Mouse (Mus musculus) midbrain, embryonic 12.5 days (tissue): Measurements from ENCODE around the gene Gm48551. TPM values are rescaled to one million over a fixed set of nuclear protein-coding genes. Genes with fewer than 3 reads are reported as not detected.

Experiments
- ATAC-seq: fragments of 200-750 bp; cut with Nextera tagmentation; 2 replicates; pipeline ENCODE4 v1.8.0; 2017; ENCODE audit warnings: low read depth, moderate TSS enrichment, moderate library complexity; ENCODE audit not compliant: low FRiP score
- H3K27ac ChIP-seq: fragments of 300-500 bp; sonication (generic); replicated peaks from 2 replicates; pipeline ENCODE4 v1.5.1; 2016; ENCODE audit warnings: mild to moderate bottlenecking
- H3K27me3 ChIP-seq: fragments of 300-500 bp; sonication (generic); 2 replicates; pipeline ENCODE4 v1.6.1; 2016; ENCODE audit warnings: mild to moderate bottlenecking
- H3K36me3 ChIP-seq: fragments of 300-500 bp; sonication (generic); 2 replicates; pipeline ENCODE4 v1.6.1; 2016
- H3K4me1 ChIP-seq: fragments of 300-500 bp; sonication (generic); 2 replicates; pipeline ENCODE4 v1.6.1; 2016
- H3K4me2 ChIP-seq: fragments of 300-500 bp; sonication (generic); replicated peaks from 2 replicates; pipeline ENCODE4 v1.6.1; 2016; ENCODE audit warnings: mild to moderate bottlenecking, moderate library complexity
- H3K4me3 ChIP-seq: fragments of 300-500 bp; sonication (generic); 2 replicates; pipeline ENCODE4 v1.5.1; 2016; ENCODE audit warnings: mild to moderate bottlenecking
- H3K9ac ChIP-seq: fragments of 300-500 bp; sonication (generic); replicated peaks from 2 replicates; pipeline ENCODE4 v1.6.1; 2016; ENCODE audit warnings: mild to moderate bottlenecking, moderate library complexity
- H3K9me3 ChIP-seq: fragments of 300-500 bp; sonication (generic); 2 replicates; pipeline ENCODE4 v1.6.1; 2016; ENCODE audit warnings: mild to moderate bottlenecking
- WGBS: fragments of 180-500 bp; shearing (Covaris S2); methylation state at CpG from one replicate; pipeline ENCODE4 v1.1.7; 2016; 5-methylcytosine and 5-hydroxymethylcytosine counted together
- polyA plus RNA-seq: library from polyadenylated mRNA; unstranded; fragments of >200 nt; fragmentation: Nextera tagmentation; extraction: Ambion mirVana; gene quantifications from 2 replicates; pipeline ENCODE4 v1.2.1, GENCODE M21; 2016

The Gm48551 gene
- 4.2 and 5.5 TPM in 2 replicates for polyA plus RNA-seq

DNA sequence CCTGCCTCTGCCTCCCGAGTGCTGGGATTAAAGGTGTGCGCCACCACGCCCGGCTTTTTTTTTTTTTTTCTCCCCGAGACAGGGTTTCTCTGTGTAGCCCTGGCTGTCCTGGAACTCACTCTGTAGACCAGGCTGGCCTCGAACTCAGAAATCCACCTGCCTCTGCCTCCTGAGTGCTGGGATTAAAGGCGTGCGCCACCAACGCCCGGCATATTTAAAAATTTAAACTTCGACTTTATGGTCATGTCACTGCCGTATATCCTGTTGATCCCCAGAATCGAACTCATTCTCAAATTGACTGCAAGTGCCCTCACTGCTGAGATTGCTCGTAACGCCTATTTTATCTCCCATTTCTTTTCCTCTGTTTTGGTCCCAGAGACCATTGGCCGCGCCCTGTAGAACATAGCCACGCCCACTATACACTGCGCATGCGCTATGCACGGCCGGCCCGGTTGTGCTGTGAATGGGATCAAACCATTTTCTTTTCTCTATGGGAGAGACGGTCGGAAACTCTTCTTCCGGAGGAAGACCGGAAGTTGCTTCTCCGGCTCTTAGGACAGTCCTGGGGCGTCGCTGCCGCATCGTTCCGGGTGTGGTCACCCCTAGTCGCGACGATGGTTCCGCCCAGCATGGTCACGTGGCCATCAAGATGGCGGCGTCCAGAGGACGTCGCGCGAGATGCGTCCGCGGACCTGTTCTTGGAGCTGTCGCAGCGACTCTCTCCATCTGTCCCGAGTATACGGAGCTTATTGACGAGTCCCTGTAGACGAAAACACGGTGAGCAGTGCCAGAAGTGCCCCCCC lies at the start of gene Gm48551, which contains the start of gene Dohh:
Gene Gm48551 (plus strand): TSS at position 665 of the 803 bp plus-strand sequence.
Gene Dohh (plus strand): TSS at position 627 of the 803 bp plus-strand sequence.
- H3K4me2 ChIP-seq = peak within 1 kb of the TSS; percentile 87
- peaks cover 20% of the 10 kb centered on the region for H3K4me1 ChIP-seq
- H3K4me3 ChIP-seq = peak within 1 kb of the TSS; percentile 65
- H3K27me3 ChIP-seq = no peaks in the 10 kb centered on the region
- peak; percentile 95 for ATAC-seq
- no peaks in the 10 kb centered on the region for H3K9me3 ChIP-seq
- 10% methylated on average over 54 of the region's 54 CpGs for WGBS
- peaks cover 32% of the 10 kb centered on the region for H3K36me3 ChIP-seq
- peak within 1 kb of the TSS; percentile 83 for H3K9ac ChIP-seq
- H3K27ac ChIP-seq = peak within 1 kb of the TSS; percentile 78

- Histone ChIP-seq H3K4me2 (no peak overlapping the region), H3K9ac (no peak overlapping the region), H3K9me3 (no peaks in the 10 kb centered on the region), H3K36me3 (no peaks in the 10 kb centered on the region), H3K4me1 (peaks cover 7% of the 10 kb centered on the region; the same call in 1 of the 2 replicates), H3K4me3 (no peak overlapping the region), H3K27ac (no peak overlapping the region), H3K27me3 (peaks cover 59% of the 10 kb centered on the region)
- 35% methylated on average over 19 of the region's 19 CpGs for WGBS
- ATAC-seq = no peak
These were observed 48.6 kb upstream of the Gm48551 start for GRCm38 (mm10) chr10:81335393-81336340.

- 91% methylated on average over 4 of the region's 4 CpGs for WGBS
- H3K27ac ChIP-seq = no peak overlapping the region
- peaks cover 7% of the 10 kb centered on the region; the same call in 1 of the 2 replicates for H3K4me1 ChIP-seq
These were observed 47.7 kb upstream of the Gm48551 start for GRCm38 (mm10) chr10:81336558-81336957.

DNA sequence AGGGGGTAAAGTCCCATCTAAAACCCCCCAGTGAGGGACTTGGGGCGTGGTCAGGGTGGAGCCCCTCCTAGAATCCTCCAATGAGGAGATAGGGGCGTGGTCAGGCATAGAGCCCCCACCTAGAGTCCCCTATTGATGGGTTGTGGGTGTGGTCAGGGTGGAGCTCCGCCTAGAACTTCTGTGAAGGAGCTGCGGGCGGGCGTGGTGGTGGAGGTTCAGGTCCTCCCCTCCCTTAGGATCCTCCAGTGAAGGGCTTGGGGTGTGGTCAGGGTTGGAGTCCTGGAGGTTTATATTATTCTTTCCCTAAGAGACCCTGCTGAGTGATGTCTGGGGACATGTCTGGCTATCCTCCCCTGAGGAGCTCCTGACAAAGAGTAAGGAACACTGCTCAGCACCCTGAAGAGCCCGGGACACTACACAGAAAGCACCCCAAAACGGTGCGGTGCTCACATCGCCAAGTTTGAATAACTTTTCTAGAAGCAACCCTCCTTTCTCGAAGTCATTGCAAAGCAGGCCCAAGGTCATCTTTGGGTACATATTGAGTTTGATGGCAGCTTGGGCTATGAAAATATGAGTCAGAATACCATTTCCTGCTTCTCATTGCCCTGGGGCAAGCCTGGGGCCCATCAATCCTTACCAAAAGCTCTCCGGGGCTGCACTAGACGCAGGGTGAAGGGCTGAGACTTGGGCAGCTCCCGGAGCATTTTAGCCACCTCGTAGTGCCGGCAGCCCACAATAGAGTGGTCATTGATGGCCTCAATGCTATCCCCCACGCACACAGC lies 43.5 kb upstream of the Gm48551 start:
- no peak overlapping the region for H3K4me2 ChIP-seq
- WGBS = 39% methylated on average over 17 of the region's 17 CpGs
- no peak overlapping the region for H3K27ac ChIP-seq
- H3K27me3 ChIP-seq = peaks cover 75% of the 10 kb centered on the region
- no peaks in the 10 kb centered on the region for H3K9me3 ChIP-seq
- H3K9ac ChIP-seq = no peak overlapping the region
- H3K4me1 ChIP-seq = peaks cover 7% of the 10 kb centered on the region
- no peak for ATAC-seq
- H3K4me3 ChIP-seq = no peak overlapping the region
- H3K36me3 ChIP-seq = peaks cover 7% of the 10 kb centered on the region; the same call in 1 of the 2 replicates

More at GRCm38 (mm10) chr10:81336558-81336957, 47.7 kb upstream of the Gm48551 start:
- Histone ChIP-seq H3K9me3 (no peaks in the 10 kb centered on the region), H3K4me2 (no peak overlapping the region), H3K9ac (no peak overlapping the region), H3K36me3 (no peaks in the 10 kb centered on the region), H3K4me3 (no peak overlapping the region), H3K27me3 (peaks cover 67% of the 10 kb centered on the region)
- no peak for ATAC-seq

DNA sequence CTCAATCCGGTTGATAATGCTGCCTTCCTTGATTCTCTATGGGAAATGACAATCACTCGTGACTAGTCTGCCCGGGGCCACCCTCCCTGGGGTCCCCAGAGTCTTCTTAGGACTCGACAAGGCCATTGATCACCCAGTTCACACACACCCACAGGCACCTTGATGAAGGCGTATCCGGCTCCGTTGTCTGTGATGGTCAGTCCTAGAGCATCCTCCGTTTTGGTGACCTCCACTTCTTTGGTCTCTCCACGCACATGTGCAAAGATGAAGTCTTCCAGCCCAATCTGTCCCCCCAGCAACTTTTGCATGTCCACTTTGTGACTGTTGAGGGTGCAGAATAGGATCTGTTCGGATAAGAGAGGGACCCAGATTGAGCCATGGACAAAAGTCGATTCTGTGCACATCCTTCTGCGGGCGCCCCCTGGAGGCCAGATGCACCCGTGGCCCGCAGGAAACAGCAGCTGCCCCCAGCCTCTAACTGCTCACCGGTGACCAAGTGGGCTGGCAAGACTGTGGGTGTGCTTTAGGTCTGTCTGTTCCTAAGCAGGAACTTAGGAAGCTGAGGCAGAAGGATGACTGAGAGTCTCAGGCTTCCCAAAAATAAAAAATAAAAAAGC lies 42.8 kb upstream of the Gm48551 start:
- 37% methylated on average over 16 of the region's 16 CpGs for WGBS
- H3K4me3 ChIP-seq = no peak overlapping the region
- H3K4me2 ChIP-seq = no peak overlapping the region
- peaks cover 11% of the 10 kb centered on the region; the same call in 1 of the 2 replicates for H3K36me3 ChIP-seq
- H3K4me1 ChIP-seq = peaks cover 10% of the 10 kb centered on the region
- peaks cover 80% of the 10 kb centered on the region for H3K27me3 ChIP-seq
- no peak overlapping the region for H3K27ac ChIP-seq
- no peaks in the 10 kb centered on the region for H3K9me3 ChIP-seq
- no peak for ATAC-seq
- H3K9ac ChIP-seq = no peak overlapping the region

- 5% methylated on average over 56 of the region's 67 CpGs for WGBS
- H3K4me3 ChIP-seq = peak within 1 kb of the TSS; percentile 45
- H3K4me1 ChIP-seq = peaks cover 19% of the 10 kb centered on the region
- H3K9ac ChIP-seq = peak within 1 kb of the TSS; percentile 62
- no peak within 1 kb of the TSS for H3K27ac ChIP-seq
- H3K36me3 ChIP-seq = peaks cover 16% of the 10 kb centered on the region
- no peak for ATAC-seq
- H3K4me2 ChIP-seq = peak within 1 kb of the TSS; percentile 69
- peaks cover 84% of the 10 kb centered on the region for H3K27me3 ChIP-seq
- H3K9me3 ChIP-seq = no peaks in the 10 kb centered on the region
These were observed 41.4 kb upstream of the Gm48551 start, which contains the start of gene Gipc3 for GRCm38 (mm10) chr10:81342686-81343505. TSS of gene Gipc3 (minus strand) at chr10:81343266.

GRCm38 (mm10) chr10:81344421-81345161 lies 39.7 kb upstream of the Gm48551 start:
- ATAC-seq = no peak

GRCm38 (mm10) chr10:81345162-81345534 lies 39.1 kb upstream of the Gm48551 start:
- Histone ChIP-seq H3K4me2 (no peak overlapping the region), H3K27me3 (peaks cover 81% of the 10 kb centered on the region), H3K4me3 (no peak overlapping the region), H3K36me3 (peaks cover 17% of the 10 kb centered on the region), H3K9me3 (no peaks in the 10 kb centered on the region), H3K9ac (no peak overlapping the region), H3K4me1 (peaks cover 32% of the 10 kb centered on the region), H3K27ac (no peak overlapping the region)
- 87% methylated on average over 4 of the region's 4 CpGs for WGBS
- ATAC-seq = no peak

More at GRCm38 (mm10) chr10:81344421-81345161, 39.7 kb upstream of the Gm48551 start:
- Histone ChIP-seq H3K27ac (no peak overlapping the region), H3K36me3 (peaks cover 17% of the 10 kb centered on the region), H3K4me2 (no peak overlapping the region), H3K4me1 (peaks cover 29% of the 10 kb centered on the region), H3K9me3 (no peaks in the 10 kb centered on the region), H3K4me3 (no peak overlapping the region), H3K9ac (no peak overlapping the region), H3K27me3 (peaks cover 81% of the 10 kb centered on the region)
- WGBS = 53% methylated on average over 8 of the region's 8 CpGs

- Histone ChIP-seq H3K27me3 (peaks cover 69% of the 10 kb centered on the region), H3K27ac (0 out of 2 replicates have a peak overlapping the region, but pooled peaks have one; percentile 10), H3K4me1 (peaks cover 32% of the 10 kb centered on the region), H3K36me3 (peaks cover 17% of the 10 kb centered on the region), H3K9ac (peak overlapping the region; percentile 37; the same call in 1 of the 2 replicates), H3K9me3 (no peaks in the 10 kb centered on the region), H3K4me2 (peak overlapping the region; percentile 46), H3K4me3 (peak overlapping the region; percentile 19)
- ATAC-seq = no peak
- WGBS = 6% methylated on average over 54 of the region's 55 CpGs
These were observed 37.7 kb upstream of the Gm48551 start for GRCm38 (mm10) chr10:81346453-81347067.
